Mouse (Mus musculus) bone marrow macrophage, adult 2 months (primary cell): ENCODE measurements at regions not wholly inside any gene's neighbourhood (a gene's known extent, or its start where the extent isn't known, plus 50 kb on each side); places are given as distances from the start of the nearest gene placed in this dataset.

Experiments used
- CTCF ChIP-seq: IDR thresholded peaks from 2 replicates; pipeline ENCODE4 v1.5.1; 2012; ENCODE audit warnings: low read depth, mild to moderate bottlenecking, low read length, moderate library complexity
- POLR2A ChIP-seq: IDR thresholded peaks from 2 replicates; pipeline ENCODE4 v1.6.1; 2012; ENCODE audit warnings: mild to moderate bottlenecking, low read depth, low read length, borderline replicate concordance

DNA sequence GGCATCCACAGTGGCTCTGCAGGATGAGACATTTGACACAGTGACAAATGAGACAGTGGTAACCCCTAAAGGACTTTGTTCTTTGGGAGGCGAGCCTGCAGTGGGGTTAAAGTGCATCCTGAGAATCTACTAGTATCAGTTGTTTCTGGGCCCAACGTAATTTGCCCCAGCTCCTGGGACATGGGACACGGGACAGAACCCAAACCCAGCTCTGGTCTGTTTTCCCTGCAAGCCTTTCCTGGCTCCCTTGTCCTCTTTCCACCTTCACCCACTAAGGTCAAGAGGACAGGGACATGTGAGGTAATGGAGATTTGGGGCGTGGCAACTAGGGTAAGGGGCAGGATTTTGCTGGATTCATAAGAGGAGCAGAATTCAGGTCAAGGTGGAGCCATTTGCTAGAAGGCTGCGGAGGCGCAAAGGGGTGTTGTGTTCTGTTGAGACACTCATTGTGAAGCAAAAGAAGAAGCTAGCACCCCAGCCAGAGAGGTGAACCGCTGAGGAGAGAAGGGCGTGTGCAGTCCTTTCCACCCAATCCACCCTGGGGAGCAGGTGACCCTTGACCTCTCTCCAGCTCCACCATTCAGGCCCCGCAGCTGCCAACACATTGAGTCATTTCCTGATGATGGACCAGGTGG is 80.6 kb upstream of the Mgmt start:
- TF ChIP-seq CTCF = no peak
- TF ChIP-seq POLR2A = no peak
